Mouse (Mus musculus) thymus, adult 2 months (tissue): Measurements from ENCODE around the gene Snd1. TPM values are rescaled to one million over a fixed set of nuclear protein-coding genes. Genes with fewer than 3 reads are reported as not detected.

ENCODE experiments used
- DNase-seq: peaks from one replicate; pipeline ENCODE4 v3.0.0; 2021
- H3K27ac ChIP-seq: fragments of 200-500 bp; 2 replicates; pipeline ENCODE4 v1.5.1; 2012; ENCODE audit warnings: low read length, control low read depth; ENCODE audit not compliant: control insufficient read depth, insufficient read depth
- H3K27me3 ChIP-seq: fragments of 200-500 bp; 2 replicates; pipeline ENCODE4 v1.6.1; 2012; ENCODE audit warnings: mild to moderate bottlenecking, low read length, moderate library complexity, mixed read lengths; ENCODE audit not compliant: control insufficient read depth, insufficient read depth
- H3K36me3 ChIP-seq: fragments of 200-500 bp; 2 replicates; pipeline ENCODE4 v1.6.1; 2012; ENCODE audit warnings: mild to moderate bottlenecking, low read length, moderate library complexity; ENCODE audit not compliant: control insufficient read depth, insufficient read depth
- H3K4me1 ChIP-seq: fragments of 200-500 bp; replicated peaks from 2 replicates; pipeline ENCODE4 v1.6.1; 2012; ENCODE audit warnings: low read length; ENCODE audit not compliant: control insufficient read depth, insufficient read depth
- H3K4me3 ChIP-seq: fragments of 200-500 bp; 2 replicates; pipeline ENCODE4 v1.5.1; 2012; ENCODE audit warnings: mild to moderate bottlenecking, low read length, control low read depth, moderate library complexity; ENCODE audit not compliant: control insufficient read depth, insufficient read depth
- CTCF ChIP-seq: fragments of 200-500 bp; IDR thresholded peaks from 2 replicates; pipeline ENCODE4 v1.5.1; 2012; ENCODE audit warnings: mild to moderate bottlenecking, control low read depth, low read length, moderate library complexity, borderline replicate concordance; ENCODE audit not compliant: control insufficient read depth, poor library complexity, insufficient read depth; ENCODE audit errors: extremely low read depth
- POLR2A ChIP-seq: fragments of 200-500 bp; IDR thresholded peaks from 2 replicates; pipeline ENCODE4 v1.6.1; 2012; ENCODE audit warnings: mild to moderate bottlenecking, low read length, control low read depth, moderate library complexity; ENCODE audit not compliant: control insufficient read depth, poor library complexity, insufficient read depth; ENCODE audit errors: extremely low read depth
- WGBS: fragments of 180-500 bp; shearing (Covaris S2); methylation state at CpG from one replicate; pipeline ENCODE4 v1.1.7; 2018; 5-methylcytosine and 5-hydroxymethylcytosine counted together
- polyA plus RNA-seq: library from polyadenylated mRNA; depleted of rRNA; stranded (reverse); fragments of >200 nt; gene quantifications from 2 replicates; pipeline ENCODE4 v1.2.3, GENCODE M21; 2012

Gene Snd1
- polyA plus RNA-seq, 1 experiment: 79.3 TPM

DNA sequence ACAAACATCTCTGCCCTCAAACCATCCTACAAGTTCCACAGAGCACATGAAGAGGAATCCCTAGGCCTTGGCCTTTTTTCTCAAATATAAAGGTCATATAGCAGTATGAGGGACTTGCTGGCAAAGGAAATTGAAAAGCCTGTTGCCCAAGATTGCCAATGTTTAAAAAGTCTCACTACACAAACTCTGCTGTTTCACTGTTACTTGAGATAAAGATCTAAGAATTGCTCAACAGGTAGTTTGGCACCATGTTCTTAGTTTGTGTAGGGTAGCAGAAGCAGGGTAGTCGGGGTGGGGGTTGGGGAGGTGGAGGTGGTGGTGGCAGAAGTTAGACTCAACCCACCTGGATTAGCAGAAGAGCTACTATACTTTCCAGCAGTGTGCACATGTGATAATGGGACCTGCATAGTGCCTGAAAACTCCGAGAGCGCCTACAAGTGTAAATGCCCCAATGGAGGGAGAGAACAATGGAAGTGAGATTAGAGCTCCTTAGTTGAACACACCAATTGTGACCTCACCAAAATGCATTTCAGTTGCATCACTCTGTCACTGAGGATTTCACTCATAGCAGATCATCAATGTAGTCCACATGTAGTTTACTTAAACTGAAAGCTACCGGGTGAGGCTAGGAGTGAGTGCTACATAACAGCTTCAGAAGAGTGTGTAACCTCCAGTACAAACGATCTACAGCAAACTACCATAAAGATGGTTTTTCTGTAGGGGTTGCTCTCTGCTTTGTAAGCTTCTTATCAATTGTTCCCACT lies 259.1 kb downstream of the Snd1 start:
- Histone ChIP-seq H3K4me3 (no peak overlapping the region), H3K36me3 (no peaks in the 10 kb centered on the region), H3K4me1 (no peaks in the 10 kb centered on the region), H3K27ac (no peak overlapping the region), H3K27me3 (no peaks in the 10 kb centered on the region)
- no peak for DNase-seq
- no peak for TF ChIP-seq CTCF
- no peak for TF ChIP-seq POLR2A
- 94% methylated on average over 5 of the region's 5 CpGs for WGBS

DNA sequence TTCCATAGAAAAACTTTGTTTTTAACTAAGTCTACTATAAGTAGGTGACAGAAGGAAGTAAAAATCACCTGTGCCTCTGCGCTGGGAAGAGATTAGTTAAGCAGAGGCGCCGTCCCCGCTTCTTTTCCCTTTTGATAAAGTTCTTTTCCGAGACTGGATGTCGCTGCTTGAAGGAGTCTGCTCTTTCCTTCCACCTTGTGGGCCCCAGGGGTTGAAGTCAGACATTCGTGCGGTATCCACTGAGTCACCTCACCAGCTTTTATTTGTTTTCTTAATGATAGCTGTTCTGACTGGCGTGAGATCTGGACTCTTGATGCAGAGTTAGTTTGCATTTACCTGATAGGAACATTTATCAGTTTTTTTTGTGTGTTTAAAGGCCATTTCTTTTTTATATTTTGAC lies 260.2 kb downstream of the Snd1 start:
- Histone ChIP-seq H3K27me3 (no peaks in the 10 kb centered on the region), H3K36me3 (no peaks in the 10 kb centered on the region), H3K4me3 (no peak overlapping the region), H3K4me1 (no peaks in the 10 kb centered on the region), H3K27ac (no peak overlapping the region)
- no peak for DNase-seq
- 97% methylated on average over 9 of the region's 9 CpGs for WGBS
- TF ChIP-seq CTCF (no peak), POLR2A (no peak)

DNA sequence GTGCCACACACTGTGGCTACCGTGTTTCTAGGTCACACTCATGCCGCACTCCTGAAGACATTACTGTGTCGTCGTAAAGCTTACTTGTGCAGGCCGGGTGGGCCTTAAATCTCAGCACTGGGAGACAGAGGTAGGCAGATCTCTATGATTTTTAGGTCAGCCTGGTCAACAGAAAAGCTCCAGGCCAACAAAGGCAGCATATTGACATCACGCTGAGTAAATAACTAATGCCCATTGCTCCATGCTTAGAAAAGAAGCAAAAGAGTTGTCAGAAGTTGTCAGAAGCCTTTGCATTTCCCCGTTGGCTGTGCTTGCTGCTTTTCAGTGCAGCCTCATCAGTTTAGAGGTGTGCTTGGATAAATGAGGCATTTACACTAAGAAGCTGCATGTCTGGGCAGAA lies 261.7 kb downstream of the Snd1 start:
- H3K4me3 ChIP-seq: no peak overlapping the region
- H3K4me1 ChIP-seq: no peaks in the 10 kb centered on the region
- 95% methylated on average over 7 of the region's 7 CpGs for WGBS
- DNase-seq: no peak
- H3K27me3 ChIP-seq: no peaks in the 10 kb centered on the region
- H3K36me3 ChIP-seq: no peaks in the 10 kb centered on the region
- no peak for TF ChIP-seq CTCF
- TF ChIP-seq POLR2A: no peak
- no peak overlapping the region for H3K27ac ChIP-seq

DNA sequence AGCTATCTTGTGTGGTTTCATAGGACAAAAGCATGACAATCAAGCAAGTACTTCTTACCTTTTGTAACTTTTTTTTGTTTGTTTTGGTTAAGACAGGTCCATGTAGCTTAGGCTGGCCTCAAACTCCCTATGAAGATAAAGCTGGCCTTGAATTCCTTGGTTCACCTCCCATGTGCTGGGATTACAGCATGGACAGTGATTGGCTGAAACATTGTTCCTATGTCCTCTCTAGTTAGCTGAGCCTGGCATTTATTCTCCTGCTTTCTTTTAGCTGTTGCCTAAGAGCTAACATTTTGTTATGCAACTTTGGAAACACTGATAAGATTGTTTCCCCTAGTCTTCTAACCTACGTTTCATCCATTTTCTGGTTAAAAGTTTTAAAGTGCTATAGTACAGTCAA lies 262.7 kb downstream of the Snd1 start:
- no peaks in the 10 kb centered on the region for H3K36me3 ChIP-seq
- 94% methylated on average over 1 of the region's 1 CpGs for WGBS
- H3K27ac ChIP-seq: no peak overlapping the region
- TF ChIP-seq POLR2A (no peak), CTCF (no peak)
- H3K27me3 ChIP-seq: no peaks in the 10 kb centered on the region
- no peak overlapping the region for H3K4me3 ChIP-seq
- H3K4me1 ChIP-seq: no peaks in the 10 kb centered on the region
- no peak for DNase-seq

DNA sequence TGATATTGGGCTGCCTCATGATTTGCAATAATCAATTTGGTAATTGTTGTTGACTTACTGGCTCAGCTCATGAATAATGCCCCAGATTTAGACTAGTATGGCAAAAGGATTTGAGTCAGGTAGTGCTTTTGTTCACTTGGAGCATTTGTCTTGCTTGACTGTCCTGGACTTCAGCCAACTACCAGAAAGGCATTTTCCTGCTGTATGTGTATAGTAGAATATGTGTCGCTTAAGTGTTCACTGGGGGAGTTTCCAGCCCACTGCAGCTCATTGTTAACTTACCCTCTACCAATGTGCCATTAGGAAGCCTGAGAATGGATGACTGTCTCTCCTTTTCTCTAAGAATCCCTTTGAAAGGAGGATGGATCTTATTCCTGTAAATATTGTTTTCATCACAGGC lies 268.6 kb downstream of the Snd1 start:
- 92% methylated on average over 1 of the region's 1 CpGs for WGBS
- no peak for DNase-seq
- no peak for TF ChIP-seq CTCF
- TF ChIP-seq POLR2A: no peak
- Histone ChIP-seq H3K27me3 (no peaks in the 10 kb centered on the region), H3K27ac (no peak overlapping the region), H3K4me1 (no peaks in the 10 kb centered on the region), H3K36me3 (0 out of 2 replicates have a peak, but pooled peaks cover 4% of the 10 kb centered on the region), H3K4me3 (no peak overlapping the region)

DNA sequence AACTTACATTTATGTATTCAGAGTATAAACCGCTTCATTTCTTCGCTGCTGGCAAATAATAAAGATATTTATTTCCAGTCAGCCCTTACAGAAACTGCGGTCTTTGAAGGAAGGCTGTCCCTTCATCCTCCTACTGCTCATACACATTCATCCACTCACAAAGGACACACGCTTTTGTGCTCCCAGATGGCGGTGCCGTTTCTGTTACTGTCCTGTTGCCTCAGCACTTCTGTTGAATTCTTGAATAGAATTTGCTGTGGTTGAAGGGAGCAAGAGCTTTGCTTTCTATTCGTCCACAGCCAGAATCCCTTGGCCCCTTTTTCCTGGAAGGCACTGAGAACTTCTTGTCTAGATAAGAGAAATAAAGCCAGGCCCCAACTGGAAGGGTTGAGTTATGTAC lies 270.9 kb downstream of the Snd1 start:
- TF ChIP-seq CTCF (no peak), POLR2A (no peak)
- no peak overlapping the region for H3K4me3 ChIP-seq
- no peaks in the 10 kb centered on the region for H3K4me1 ChIP-seq
- H3K36me3 ChIP-seq: 0 out of 2 replicates have a peak, but pooled peaks cover 4% of the 10 kb centered on the region
- no peak for DNase-seq
- H3K27ac ChIP-seq: no peak overlapping the region
- H3K27me3 ChIP-seq: no peaks in the 10 kb centered on the region
- 99% methylated on average over 7 of the region's 7 CpGs for WGBS

DNA sequence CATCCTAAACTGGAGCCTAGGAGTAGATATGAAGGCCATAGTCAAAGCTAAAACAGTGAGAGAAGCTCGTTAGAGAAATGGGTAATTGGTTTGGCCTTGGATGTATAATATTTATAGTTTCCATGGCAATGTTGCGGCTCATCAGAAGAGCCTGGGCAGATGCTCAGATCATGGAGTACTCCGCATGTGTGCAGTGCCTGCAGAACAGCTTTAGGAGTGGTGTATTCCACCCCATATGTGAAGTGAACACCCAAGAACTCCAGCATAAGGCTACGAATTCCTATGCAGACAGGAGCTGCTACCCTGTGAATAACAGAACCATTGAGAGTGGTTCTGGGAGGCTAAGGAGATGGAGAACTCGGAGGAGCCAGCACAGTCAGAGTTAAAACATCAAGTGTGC lies 272.1 kb downstream of the Snd1 start:
- Histone ChIP-seq H3K27ac (no peak overlapping the region), H3K4me3 (no peak overlapping the region), H3K27me3 (no peaks in the 10 kb centered on the region), H3K4me1 (no peaks in the 10 kb centered on the region), H3K36me3 (0 out of 2 replicates have a peak, but pooled peaks cover 4% of the 10 kb centered on the region)
- no peak for TF ChIP-seq POLR2A
- no peak for TF ChIP-seq CTCF
- 94% methylated on average over 5 of the region's 5 CpGs for WGBS
- no peak for DNase-seq
